Mouse (Mus musculus): ENCODE measurements around the gene Nthl1.

- no peak for TF ChIP-seq CTCF (IDR thresholded peaks at IDR 0.05; ENCODE audit: low read depth, low read length)
- no peak for TF ChIP-seq POLR2A (IDR thresholded peaks at IDR 0.05; ENCODE audit: extremely low read depth, insufficient read depth, low read length)
Measured at GRCm38 (mm10) chr17:24610711-24611110, 21.8 kb upstream of the Nthl1 start.
